Mouse (Mus musculus) heart, adult 2 months (tissue): ENCODE measurements around the gene Gnat1.

Source experiments
- CTCF ChIP-seq: fragments of 200-600 bp; IDR thresholded peaks from 2 replicates; pipeline ENCODE4 v1.8.1; 2022; ENCODE audit warnings: antibody characterized with exemption, mild to moderate bottlenecking, moderate library complexity
- EP300 ChIP-seq: fragments of 200-500 bp; IDR thresholded peaks from 2 replicates; pipeline ENCODE4 v1.6.1; 2011; ENCODE audit warnings: low read depth, low read length, control low read depth; ENCODE audit not compliant: insufficient read depth
- POLR2A ChIP-seq: fragments of 200-500 bp; IDR thresholded peaks from 2 replicates; pipeline ENCODE4 v1.6.1; 2011; ENCODE audit warnings: mild to moderate bottlenecking, low read depth, low read length, control low read depth; ENCODE audit not compliant: insufficient read depth

GRCm38 (mm10) chr9:107695441-107696105 lies 16.1 kb upstream of the Gnat1 start:
- TF ChIP-seq CTCF (no peak), POLR2A (no peak), EP300 (no peak)
